Mouse (Mus musculus) embryonic facial prominence, embryonic 15.5 days (tissue): ENCODE measurements around the gene Bmp8a. TPM values are rescaled to one million over a fixed set of nuclear protein-coding genes. Genes with fewer than 3 reads are reported as not detected.

Experiments
- ATAC-seq: fragments of 200-750 bp; cut with Nextera tagmentation; 2 replicates; pipeline ENCODE4 v1.8.0; 2017; ENCODE audit warnings: low read depth, moderate TSS enrichment; ENCODE audit not compliant: insufficient number of reproducible peaks, low FRiP score, low TSS enrichment
- H3K27ac ChIP-seq: fragments of 300-500 bp; sonication (generic); replicated peaks from 2 replicates; pipeline ENCODE4 v1.5.1; 2015; ENCODE audit warnings: mild to moderate bottlenecking, inconsistent platforms
- H3K27me3 ChIP-seq: fragments of 300-500 bp; sonication (generic); 2 replicates; pipeline ENCODE4 v1.6.1; 2015; ENCODE audit warnings: inconsistent platforms
- H3K36me3 ChIP-seq: fragments of 300-500 bp; sonication (generic); 2 replicates; pipeline ENCODE4 v1.6.1; 2015; ENCODE audit warnings: mild to moderate bottlenecking, inconsistent platforms
- H3K4me1 ChIP-seq: fragments of 300-500 bp; sonication (generic); 2 replicates; pipeline ENCODE4 v1.6.1; 2015; ENCODE audit warnings: inconsistent platforms
- H3K4me2 ChIP-seq: fragments of 300-500 bp; sonication (generic); replicated peaks from 2 replicates; pipeline ENCODE4 v1.6.1; 2015; ENCODE audit warnings: mild to moderate bottlenecking, inconsistent platforms
- H3K4me3 ChIP-seq: fragments of 300-500 bp; sonication (generic); replicated peaks from 2 replicates; pipeline ENCODE4 v1.5.1; 2015; ENCODE audit warnings: mild to moderate bottlenecking, inconsistent platforms
- H3K9ac ChIP-seq: fragments of 300-500 bp; sonication (generic); 2 replicates; pipeline ENCODE4 v1.6.1; 2015; ENCODE audit warnings: inconsistent platforms
- H3K9me3 ChIP-seq: fragments of 300-500 bp; sonication (generic); replicated peaks from 2 replicates; pipeline ENCODE4 v1.6.1; 2016; ENCODE audit warnings: inconsistent platforms
- WGBS: fragments of 180-500 bp; shearing (Covaris S2); methylation state at CpG from one replicate; pipeline ENCODE4 v1.1.7; 2015; 5-methylcytosine and 5-hydroxymethylcytosine counted together
- polyA plus RNA-seq: library from polyadenylated mRNA; unstranded; fragments of >200 nt; fragmentation: Nextera tagmentation; extraction: Ambion mirVana; gene quantifications from 2 replicates; pipeline ENCODE4 v1.2.1, GENCODE M21; 2015

Gene Bmp8a
- polyA plus RNA-seq, result 5.8 and 5.9 TPM in 2 replicates

DNA sequence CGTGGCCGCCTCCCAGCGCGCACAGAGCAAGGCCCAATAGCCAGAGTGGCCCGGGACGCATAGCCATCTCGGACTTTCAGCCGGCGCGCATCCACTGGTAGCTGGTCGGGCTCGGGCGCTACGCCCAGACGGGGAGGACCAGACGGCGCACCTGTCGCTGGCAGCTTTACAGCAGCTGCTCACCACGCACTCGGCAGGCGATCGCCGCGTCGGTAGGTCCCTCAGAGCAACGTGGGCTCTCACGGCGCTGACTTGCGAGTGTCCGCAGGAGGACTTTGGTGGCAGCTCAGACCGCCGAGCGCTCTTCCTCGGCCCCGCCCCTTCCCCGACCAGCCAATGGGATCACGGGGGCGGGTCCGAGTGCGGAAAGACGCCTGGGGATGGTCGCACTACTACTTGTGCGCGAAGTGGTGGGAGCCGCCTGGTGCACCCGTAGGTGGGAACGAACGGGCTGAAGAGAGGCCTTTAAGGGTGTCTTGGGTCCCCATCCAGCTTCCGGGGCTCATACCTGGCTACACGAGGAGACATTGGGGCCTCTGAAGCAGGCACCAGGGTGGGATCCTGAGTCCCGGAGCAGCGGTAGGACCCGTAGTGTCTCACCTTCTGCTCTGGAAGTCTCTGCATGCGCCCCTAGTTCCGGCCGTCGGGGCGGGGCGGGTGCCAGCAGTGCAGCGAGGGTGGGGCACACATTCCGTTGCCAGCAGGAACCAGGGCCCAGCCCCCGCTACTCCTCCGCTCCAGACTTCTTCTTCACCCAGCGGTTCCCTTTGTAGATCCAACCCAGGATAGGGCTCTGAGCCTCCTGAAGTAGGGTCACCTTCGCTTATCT lies at the start of gene Bmp8a:
Bmp8a (minus strand) TSS at position 611 of the 829 bp plus-strand sequence.
- Histone ChIP-seq H3K27me3 (peaks cover 41% of the 10 kb centered on the region), H3K36me3 (no peaks in the 10 kb centered on the region), H3K4me1 (peaks cover 16% of the 10 kb centered on the region), H3K27ac (no peak within 1 kb of the TSS), H3K9ac (no peak within 1 kb of the TSS), H3K4me3 (peak within 1 kb of the TSS; percentile 54), H3K9me3 (no peaks in the 10 kb centered on the region), H3K4me2 (peak within 1 kb of the TSS; percentile 90)
- under 1% methylated on average over 65 of the region's 65 CpGs for whole genome bisulfite sequencing
- ATAC-seq, result peak; percentile 80

- Histone ChIP-seq H3K27ac (no peak overlapping the region), H3K4me3 (no peak overlapping the region), H3K9ac (no peak overlapping the region), H3K27me3 (no peaks in the 10 kb centered on the region), H3K9me3 (no peaks in the 10 kb centered on the region), H3K4me1 (no peaks in the 10 kb centered on the region), H3K4me2 (no peak overlapping the region), H3K36me3 (peaks cover 81% of the 10 kb centered on the region)
- 97% methylated on average over 1 of the region's 1 CpGs for WGBS
- ATAC-seq, result no peak
Measured at GRCm38 (mm10) chr4:123392187-123392586, 49.1 kb upstream of the Bmp8a start.

DNA sequence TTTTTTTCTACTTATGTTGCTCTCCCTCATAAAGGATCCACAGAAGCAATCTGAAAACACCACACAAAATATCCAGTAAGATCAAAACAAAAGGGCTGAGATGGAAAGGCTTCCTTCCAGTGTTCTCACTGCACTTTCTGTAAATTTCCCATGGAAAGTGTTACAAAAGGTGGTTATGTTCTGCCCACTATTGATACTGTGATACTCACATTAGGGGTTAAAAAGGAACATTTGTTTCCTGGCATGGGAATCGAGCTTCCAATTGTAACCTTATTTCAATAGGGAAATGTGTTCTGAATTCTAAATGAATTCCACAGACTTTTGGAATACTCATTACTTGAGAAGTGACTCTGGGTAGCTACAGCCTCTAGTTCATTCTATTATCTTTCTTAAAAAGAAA lies 42.0 kb upstream of the Bmp8a start:
- H3K27ac ChIP-seq, result no peak overlapping the region
- no peak overlapping the region for H3K9ac ChIP-seq
- H3K4me1 ChIP-seq, result no peaks in the 10 kb centered on the region
- H3K27me3 ChIP-seq, result no peaks in the 10 kb centered on the region
- no peak overlapping the region for H3K4me2 ChIP-seq
- 60% methylated on average over 1 of the region's 1 CpGs for WGBS
- H3K9me3 ChIP-seq, result no peaks in the 10 kb centered on the region
- no peak overlapping the region for H3K4me3 ChIP-seq
- no peak for ATAC-seq
- peaks cover 84% of the 10 kb centered on the region for H3K36me3 ChIP-seq

GRCm38 (mm10) chr4:123383173-123383572 lies 40.1 kb upstream of the Bmp8a start:
- WGBS, result 87% methylated on average over 7 of the region's 7 CpGs
- H3K4me1 ChIP-seq, result no peaks in the 10 kb centered on the region
- no peak overlapping the region for H3K27ac ChIP-seq
- H3K9ac ChIP-seq, result no peak overlapping the region
- no peaks in the 10 kb centered on the region for H3K27me3 ChIP-seq
- no peak overlapping the region for H3K4me2 ChIP-seq
- peaks cover 81% of the 10 kb centered on the region for H3K36me3 ChIP-seq
- ATAC-seq, result no peak
- no peaks in the 10 kb centered on the region for H3K9me3 ChIP-seq
- H3K4me3 ChIP-seq, result no peak overlapping the region

DNA sequence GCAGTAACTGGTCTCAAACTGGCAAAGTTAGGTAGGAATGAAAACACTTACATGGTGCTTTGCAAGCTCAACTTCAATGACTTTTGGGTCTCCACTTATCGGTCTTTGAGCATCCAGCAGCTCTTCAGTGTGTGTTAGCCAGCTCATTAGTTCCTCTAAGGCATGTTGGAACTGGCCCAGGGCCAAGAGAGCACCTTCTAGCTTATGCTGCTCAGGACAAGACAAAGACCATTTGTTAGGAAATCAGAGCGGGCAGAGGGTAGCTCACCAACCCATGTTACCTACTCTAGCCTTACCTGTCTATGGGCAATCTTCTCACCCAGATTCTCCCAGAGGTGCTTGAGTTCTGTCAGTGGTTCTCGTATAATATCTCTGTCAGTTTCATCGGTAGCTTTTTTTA lies 39.0 kb upstream of the Bmp8a start:
- no peaks in the 10 kb centered on the region for H3K27me3 ChIP-seq
- no peaks in the 10 kb centered on the region for H3K4me1 ChIP-seq
- no peak overlapping the region for H3K9ac ChIP-seq
- H3K4me2 ChIP-seq, result no peak overlapping the region
- no peak overlapping the region for H3K27ac ChIP-seq
- no peak overlapping the region for H3K4me3 ChIP-seq
- H3K36me3 ChIP-seq, result peaks cover 78% of the 10 kb centered on the region
- H3K9me3 ChIP-seq, result no peaks in the 10 kb centered on the region
- 90% methylated on average over 4 of the region's 4 CpGs for WGBS
- no peak for ATAC-seq

- no peaks in the 10 kb centered on the region for H3K9me3 ChIP-seq
- 86% methylated on average over 11 of the region's 11 CpGs for WGBS
Measured at GRCm38 (mm10) chr4:123381598-123381997, 38.5 kb upstream of the Bmp8a start.

DNA sequence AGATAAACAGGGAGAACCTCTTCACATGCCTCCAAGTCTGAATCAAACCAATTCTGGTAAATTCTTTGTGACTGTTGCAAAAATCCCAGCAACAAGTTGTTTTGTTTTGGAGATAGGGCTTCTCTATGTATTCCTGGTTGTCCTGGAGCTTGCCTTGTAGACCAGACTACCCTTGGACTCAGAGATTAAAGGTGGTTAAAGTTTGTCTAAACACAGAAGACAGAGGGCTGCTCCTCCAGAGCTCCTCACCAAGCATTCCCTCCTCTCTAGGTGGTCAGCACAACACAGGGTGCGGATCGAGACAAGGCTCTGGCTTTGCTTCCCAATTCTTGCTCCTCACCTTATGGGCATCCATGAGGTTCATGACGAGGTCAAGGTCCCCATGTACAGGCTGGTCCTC lies 33.0 kb upstream of the Bmp8a start:
- H3K27ac ChIP-seq, result no peak overlapping the region
- no peaks in the 10 kb centered on the region for H3K9me3 ChIP-seq
- H3K4me3 ChIP-seq, result no peak overlapping the region
- no peak for ATAC-seq
- H3K27me3 ChIP-seq, result no peaks in the 10 kb centered on the region
- H3K4me1 ChIP-seq, result no peaks in the 10 kb centered on the region
- WGBS, result 96% methylated on average over 3 of the region's 3 CpGs
- no peak overlapping the region for H3K4me2 ChIP-seq
- peaks cover 82% of the 10 kb centered on the region for H3K36me3 ChIP-seq
- H3K9ac ChIP-seq, result no peak overlapping the region

More at GRCm38 (mm10) chr4:123381598-123381997, 38.5 kb upstream of the Bmp8a start:
- Histone ChIP-seq H3K9ac (no peak overlapping the region), H3K4me1 (no peaks in the 10 kb centered on the region), H3K36me3 (peaks cover 78% of the 10 kb centered on the region), H3K4me2 (no peak overlapping the region), H3K4me3 (no peak overlapping the region), H3K27me3 (no peaks in the 10 kb centered on the region), H3K27ac (no peak overlapping the region)
- ATAC-seq, result no peak

DNA sequence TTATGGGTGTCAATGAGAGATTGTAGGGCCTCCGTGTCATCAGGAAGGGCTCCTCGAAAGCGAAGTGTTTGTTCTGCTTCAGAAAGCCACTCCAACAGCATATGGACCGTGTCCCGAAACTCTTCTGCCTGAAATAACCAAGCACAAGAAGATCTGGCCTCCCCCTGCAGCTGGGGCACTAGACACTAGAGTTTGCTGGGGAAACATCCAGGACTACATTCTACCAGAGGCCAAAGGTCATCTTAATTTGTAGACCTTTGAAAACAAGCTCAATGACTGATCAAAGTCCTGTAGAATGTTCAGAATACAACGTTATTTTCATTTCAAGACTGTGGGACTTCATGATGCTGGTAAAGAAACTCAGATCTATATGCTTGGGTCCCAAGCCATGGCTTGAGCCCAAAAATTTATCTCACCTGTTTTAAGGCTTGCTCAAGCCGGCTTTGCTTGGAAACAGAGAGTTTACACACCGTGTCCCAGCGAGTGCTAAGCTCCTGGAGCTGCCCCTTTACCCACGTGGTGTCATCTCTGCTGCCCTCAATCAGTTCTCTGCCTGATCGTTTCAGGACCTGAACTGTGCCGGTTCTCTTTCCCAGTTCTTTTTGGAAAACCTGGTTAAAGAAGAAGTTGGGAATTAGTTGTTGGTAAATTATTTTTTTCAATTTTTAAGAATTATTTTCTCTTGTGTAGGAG lies 31.4 kb upstream of the Bmp8a start:
- H3K36me3 ChIP-seq, result peaks cover 88% of the 10 kb centered on the region
- no peak overlapping the region for H3K9ac ChIP-seq
- 94% methylated on average over 12 of the region's 12 CpGs for WGBS
- H3K4me3 ChIP-seq, result no peak overlapping the region
- no peaks in the 10 kb centered on the region for H3K27me3 ChIP-seq
- no peak overlapping the region for H3K4me2 ChIP-seq
- H3K4me1 ChIP-seq, result no peaks in the 10 kb centered on the region
- H3K27ac ChIP-seq, result no peak overlapping the region
- ATAC-seq, result no peak
- H3K9me3 ChIP-seq, result no peaks in the 10 kb centered on the region

GRCm38 (mm10) chr4:123363555-123363954 lies 20.5 kb upstream of the Bmp8a start:
- H3K27me3 ChIP-seq, result no peaks in the 10 kb centered on the region
- no peaks in the 10 kb centered on the region for H3K9me3 ChIP-seq
- no peaks in the 10 kb centered on the region for H3K4me1 ChIP-seq
- H3K4me2 ChIP-seq, result no peak overlapping the region
- H3K9ac ChIP-seq, result no peak overlapping the region
- peaks cover 82% of the 10 kb centered on the region for H3K36me3 ChIP-seq
- ATAC-seq, result no peak
- H3K27ac ChIP-seq, result no peak overlapping the region
- WGBS, result 94% methylated on average over 4 of the region's 4 CpGs
- H3K4me3 ChIP-seq, result no peak overlapping the region

DNA sequence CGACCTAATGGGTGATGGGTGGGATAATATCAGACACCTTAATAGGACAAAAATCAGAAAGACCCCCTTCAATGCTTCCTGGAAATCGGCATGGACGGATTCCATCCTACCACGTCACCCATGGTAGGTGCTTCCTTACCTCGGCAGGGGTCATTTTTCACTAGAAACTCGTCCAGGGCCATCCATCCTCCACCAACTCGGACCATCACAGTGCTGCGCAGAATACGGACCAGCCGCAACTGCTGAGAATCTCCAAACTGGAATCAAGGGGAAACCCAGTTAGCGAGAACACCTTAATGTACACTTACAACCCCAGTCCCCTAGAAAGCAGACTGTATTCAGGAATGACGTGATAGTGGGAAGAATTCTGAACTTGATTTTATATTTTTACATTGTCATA lies 17.7 kb upstream of the Bmp8a start:
- Histone ChIP-seq H3K4me2 (no peak overlapping the region), H3K4me1 (no peaks in the 10 kb centered on the region), H3K36me3 (peaks cover 72% of the 10 kb centered on the region), H3K27ac (no peak overlapping the region), H3K27me3 (no peaks in the 10 kb centered on the region), H3K9me3 (no peaks in the 10 kb centered on the region), H3K4me3 (no peak overlapping the region), H3K9ac (no peak overlapping the region)
- WGBS, result 95% methylated on average over 12 of the region's 12 CpGs
- no peak for ATAC-seq

DNA sequence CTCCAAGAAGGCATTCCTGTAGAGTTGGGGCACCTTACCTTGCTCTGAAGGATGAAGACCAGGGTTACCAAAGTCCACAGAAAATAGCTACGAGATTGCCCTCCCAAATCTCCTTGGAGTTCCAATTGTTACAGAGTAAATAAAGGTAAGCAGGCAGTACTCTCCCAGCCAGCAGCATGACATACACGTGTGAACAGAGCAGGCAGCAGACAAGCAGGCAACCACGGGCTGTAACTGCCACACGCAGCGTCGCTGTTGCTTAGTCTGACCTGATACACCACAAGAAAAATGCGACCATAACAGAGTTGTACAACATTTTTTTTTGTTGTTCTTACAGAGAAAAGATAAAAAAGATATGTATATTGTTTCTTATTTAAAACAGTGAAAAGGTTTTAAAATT lies 15.6 kb upstream of the Bmp8a start:
- no peak overlapping the region for H3K4me3 ChIP-seq
- no peaks in the 10 kb centered on the region for H3K9me3 ChIP-seq
- no peaks in the 10 kb centered on the region for H3K27me3 ChIP-seq
- no peak for ATAC-seq
- H3K4me2 ChIP-seq, result no peak overlapping the region
- 92% methylated on average over 7 of the region's 7 CpGs for WGBS
- H3K36me3 ChIP-seq, result peaks cover 74% of the 10 kb centered on the region
- H3K27ac ChIP-seq, result no peak overlapping the region
- H3K4me1 ChIP-seq, result no peaks in the 10 kb centered on the region
- H3K9ac ChIP-seq, result no peak overlapping the region
